Mouse (Mus musculus) lung, postnatal 4 days (tissue): ENCODE measurements at regions not wholly inside any gene's neighbourhood (a gene's known extent, or its start where the extent isn't known, plus 50 kb on each side); places are given as distances from the start of the nearest gene placed in this dataset.

Experiments used
- DNase-seq, 2 experiments: peaks; one replicate each; pipeline ENCODE4 v3.0.0; 2021

- no peak for DNase-seq
Observed at GRCm38 (mm10) chr13:30085446-30085845, 50.8 kb upstream of the Mboat1 start.

GRCm38 (mm10) chr13:30085005-30085404 is 51.3 kb upstream of the Mboat1 start:
- peak; percentile 82 to 89 for DNase-seq

- no peak for DNase-seq
Observed at GRCm38 (mm10) chr13:30084386-30084785, 51.9 kb upstream of the Mboat1 start.

GRCm38 (mm10) chr13:30083949-30084348 is 52.3 kb upstream of the Mboat1 start:
- no peak for DNase-seq

- no peak for DNase-seq
Observed at GRCm38 (mm10) chr13:30082761-30083160, 53.5 kb upstream of the Mboat1 start.

- no peak for DNase-seq
Observed at GRCm38 (mm10) chr13:30080705-30081474, 55.4 kb upstream of the Mboat1 start.

- DNase-seq = no peak
Observed at GRCm38 (mm10) chr13:30074517-30075064, 61.7 kb upstream of the Mboat1 start.

GRCm38 (mm10) chr13:30074069-30074468 is 62.2 kb upstream of the Mboat1 start:
- no peak for DNase-seq

- no peak for DNase-seq
Observed at GRCm38 (mm10) chr13:30069397-30069796, 66.9 kb upstream of the Mboat1 start.

GRCm38 (mm10) chr13:30067581-30068375 is 68.5 kb upstream of the Mboat1 start:
- DNase-seq = peak in 1 of 2 experiments; percentile 33

GRCm38 (mm10) chr13:30065520-30065919 is 70.8 kb upstream of the Mboat1 start:
- no peak for DNase-seq

- DNase-seq = no peak
Observed at GRCm38 (mm10) chr13:30063741-30064140, 72.5 kb upstream of the Mboat1 start.

- DNase-seq = no peak
Observed at GRCm38 (mm10) chr13:30062285-30062684, 74.0 kb upstream of the Mboat1 start.

- no peak for DNase-seq
Observed at GRCm38 (mm10) chr13:30055141-30055645, 69.3 kb upstream of the E2f3 start.

GRCm38 (mm10) chr13:30051891-30052550 is 66.2 kb upstream of the E2f3 start:
- DNase-seq = no peak

GRCm38 (mm10) chr13:30050745-30051508 is 65.1 kb upstream of the E2f3 start:
- peak; percentile 14 to 62 for DNase-seq

- no peak for DNase-seq
Observed at GRCm38 (mm10) chr13:30048260-30048859, 62.5 kb upstream of the E2f3 start.

GRCm38 (mm10) chr13:30046504-30047169 is 60.8 kb upstream of the E2f3 start:
- no peak for DNase-seq

GRCm38 (mm10) chr13:30046061-30046460 is 60.2 kb upstream of the E2f3 start:
- DNase-seq = no peak

GRCm38 (mm10) chr13:30045225-30045624 is 59.4 kb upstream of the E2f3 start:
- no peak for DNase-seq

- no peak for DNase-seq
Observed at GRCm38 (mm10) chr13:30044790-30045189, 58.9 kb upstream of the E2f3 start.
